Mouse (Mus musculus): Measurements from ENCODE around the gene Smyd1. TPM values are rescaled to one million over a fixed set of nuclear protein-coding genes. Genes with fewer than 3 reads are reported as not detected.

Smyd1 gene
- total and polyA plus RNA-seq, 3 experiments, result 0.08 to 0.37 (median 0.08) TPM

GRCm38 (mm10) chr6:71260051-71260640 is 61.9 kb downstream of the Smyd1 start:
- H3K4me1 ChIP-seq (ENCODE audit: control insufficient read depth in 1 of 2, insufficient read depth in 2 of 2), result peaks cover 13 to 16% of the 10 kb centered on the region in 2 experiments; a peak in 3 of 4 replicates
- no peaks in the 10 kb centered on the region for H3K27me3 ChIP-seq (replicated peaks)
- no peak overlapping the region for H3K27ac ChIP-seq (ENCODE audit: insufficient read depth, low read depth)
- no peak overlapping the region for H3K4me3 ChIP-seq (replicated peaks in 1 of 3; ENCODE audit: low read depth in 2 of 3, low read length in 2 of 3, poor library complexity in 1 of 3)
- H3K79me2 ChIP-seq (replicated peaks; ENCODE audit: control insufficient read depth, extremely low read depth, insufficient read depth, poor library complexity, severe bottlenecking), result no peaks in the 10 kb centered on the region
- no peak overlapping the region for H3K9ac ChIP-seq (ENCODE audit: insufficient read depth, low read depth)
- in situ Hi-C loops (cut with MboI; ENCODE audit: low pct_ligation_motif_present, low pct_unique_long_range_greater_than_20kb, low sequenced_read_pairs), result loop anchor here (10.0 kb wide), 1 partner anchor 95 kb away; no protein-coding TSS in a partner anchor
- H3K36me3 ChIP-seq (replicated peaks in 1 of 2; ENCODE audit: control insufficient read depth in 1 of 2, insufficient read depth in 1 of 2, low read length in 1 of 2), result no peaks in the 10 kb centered on the region
- no peak for DNase-seq (ENCODE audit: extremely low read depth)
- H3K9me3 ChIP-seq (replicated peaks; ENCODE audit: low read length), result no peaks in the 10 kb centered on the region
- no peak overlapping the region for H3K4me2 ChIP-seq (ENCODE audit: insufficient read depth, low read depth, poor library complexity, severe bottlenecking)
- dilution Hi-C loops (cut with MboI; ENCODE audit: extremely low pct_ligation_motif_present, extremely low pct_unique_long_range_greater_than_20kb, low sequenced_read_pairs), result no loop called here
- TF ChIP-seq RAD21 (IDR thresholded peaks at IDR 0.05; ENCODE audit: low read depth, low read length), result no peak
- TF ChIP-seq CTCF (conservative IDR thresholded peaks at IDR 0.05 in 1 of 2, IDR thresholded peaks at IDR 0.05 in 1 of 2; ENCODE audit: low read depth in 2 of 2, low read length in 2 of 2), result no peak
- no peak for TF ChIP-seq ZNF384 (IDR thresholded peaks at IDR 0.05; ENCODE audit: low read depth, low read length)
- no peak for TF ChIP-seq NRF1 (IDR thresholded peaks at IDR 0.05; ENCODE audit: low read depth, low read length)
- no peak for TF ChIP-seq GABPA (IDR thresholded peaks at IDR 0.05; ENCODE audit: insufficient replicate concordance, low read depth, low read length)
- no peak for TF ChIP-seq CHD1 (IDR thresholded peaks at IDR 0.05; ENCODE audit: low read depth, low read length)
- no peak for TF ChIP-seq MEF2A (IDR thresholded peaks at IDR 0.05; ENCODE audit: borderline replicate concordance, low read depth, low read length)
- no peak for TF ChIP-seq MAZ (IDR thresholded peaks at IDR 0.05; ENCODE audit: low read depth, low read length)
- no peak for TF ChIP-seq EP300 (IDR thresholded peaks at IDR 0.05; ENCODE audit: low read length)
- no peak for TF ChIP-seq MAFK (IDR thresholded peaks at IDR 0.05; ENCODE audit: insufficient replicate concordance, low read length)
- no peak for TF ChIP-seq SMC3 (IDR thresholded peaks at IDR 0.05; ENCODE audit: low read depth, low read length)
- TF ChIP-seq ZMIZ1 (IDR thresholded peaks at IDR 0.05; ENCODE audit: low read depth, low read length), result no peak
- no peak for TF ChIP-seq MAX (IDR thresholded peaks at IDR 0.05; ENCODE audit: low read length)
- no peak for TF ChIP-seq ETS1 (conservative IDR thresholded peaks at IDR 0.05; ENCODE audit: low read depth, low read length)
- no peak for TF ChIP-seq ZC3H11A (IDR thresholded peaks at IDR 0.05; ENCODE audit: low read depth, low read length)
- no peak for TF ChIP-seq MXI1 (IDR thresholded peaks at IDR 0.05; ENCODE audit: low read depth, low read length)
- no peak for TF ChIP-seq JUN (IDR thresholded peaks at IDR 0.05; ENCODE audit: insufficient read depth, low read depth, low read length)

- H3K9me3 ChIP-seq (replicated peaks; ENCODE audit: low read length), result no peaks in the 10 kb centered on the region
- in situ Hi-C loops (cut with MboI; ENCODE audit: low pct_ligation_motif_present, low pct_unique_long_range_greater_than_20kb, low sequenced_read_pairs), result no loop called here
- H3K27me3 ChIP-seq (replicated peaks), result no peaks in the 10 kb centered on the region
- H3K27ac ChIP-seq (ENCODE audit: insufficient read depth, low read depth), result no peak overlapping the region
- TF ChIP-seq UBTF (IDR thresholded peaks at IDR 0.05; ENCODE audit: low read depth, low read length) (no peak), ETS1 (conservative IDR thresholded peaks at IDR 0.05; ENCODE audit: low read depth, low read length) (no peak), ZKSCAN1 (IDR thresholded peaks at IDR 0.05; ENCODE audit: borderline replicate concordance, low read depth, low read length) (no peak), POLR2A (IDR thresholded peaks at IDR 0.05; ENCODE audit: low read depth, low read length) (no peak), MEF2A (IDR thresholded peaks at IDR 0.05; ENCODE audit: borderline replicate concordance, low read depth, low read length) (no peak), HCFC1 (IDR thresholded peaks at IDR 0.05; ENCODE audit: low read depth, low read length) (no peak), SIN3A (IDR thresholded peaks at IDR 0.05; ENCODE audit: low read length) (no peak), MYC (IDR thresholded peaks at IDR 0.05; ENCODE audit: low read depth, low read length) (no peak), IRF4 (IDR thresholded peaks at IDR 0.05; ENCODE audit: low read depth, low read length) (no peak), CHD2 (IDR thresholded peaks at IDR 0.05; ENCODE audit: low read length) (no peak), PAX5 (IDR thresholded peaks at IDR 0.05; ENCODE audit: low read length) (no peak), JUN (IDR thresholded peaks at IDR 0.05; ENCODE audit: insufficient read depth, low read depth, low read length) (no peak), ZC3H11A (IDR thresholded peaks at IDR 0.05; ENCODE audit: low read depth, low read length) (no peak), MAFK (IDR thresholded peaks at IDR 0.05; ENCODE audit: insufficient replicate concordance, low read length) (no peak), ZNF384 (IDR thresholded peaks at IDR 0.05; ENCODE audit: low read depth, low read length) (no peak), SMC3 (IDR thresholded peaks at IDR 0.05; ENCODE audit: low read depth, low read length) (no peak), E2F4 (IDR thresholded peaks at IDR 0.05; ENCODE audit: insufficient replicate concordance, low read depth, low read length) (no peak)
- no peak overlapping the region for H3K4me3 ChIP-seq (replicated peaks in 1 of 3; ENCODE audit: low read depth in 2 of 3, low read length in 2 of 3, poor library complexity in 1 of 3)
- no peak for DNase-seq (ENCODE audit: extremely low read depth)
- H3K4me1 ChIP-seq (ENCODE audit: control insufficient read depth in 1 of 2, insufficient read depth in 2 of 2), result peaks cover 13 to 16% of the 10 kb centered on the region in 2 experiments; a peak in 3 of 4 replicates
- H3K36me3 ChIP-seq (replicated peaks in 1 of 2; ENCODE audit: control insufficient read depth in 1 of 2, insufficient read depth in 1 of 2, low read length in 1 of 2), result no peaks in the 10 kb centered on the region
- H3K9ac ChIP-seq (ENCODE audit: insufficient read depth, low read depth), result no peak overlapping the region
- no peaks in the 10 kb centered on the region for H3K79me2 ChIP-seq (replicated peaks; ENCODE audit: control insufficient read depth, extremely low read depth, insufficient read depth, poor library complexity, severe bottlenecking)
- H3K4me2 ChIP-seq (ENCODE audit: insufficient read depth, low read depth, poor library complexity, severe bottlenecking), result no peak overlapping the region
- dilution Hi-C loops (cut with MboI; ENCODE audit: extremely low pct_ligation_motif_present, extremely low pct_unique_long_range_greater_than_20kb, low sequenced_read_pairs), result no loop called here
These were observed 62.9 kb downstream of the Smyd1 start for GRCm38 (mm10) chr6:71259166-71259565.
